Mouse (Mus musculus): Measurements from ENCODE around the gene Cdkn2aipnl.

DNA sequence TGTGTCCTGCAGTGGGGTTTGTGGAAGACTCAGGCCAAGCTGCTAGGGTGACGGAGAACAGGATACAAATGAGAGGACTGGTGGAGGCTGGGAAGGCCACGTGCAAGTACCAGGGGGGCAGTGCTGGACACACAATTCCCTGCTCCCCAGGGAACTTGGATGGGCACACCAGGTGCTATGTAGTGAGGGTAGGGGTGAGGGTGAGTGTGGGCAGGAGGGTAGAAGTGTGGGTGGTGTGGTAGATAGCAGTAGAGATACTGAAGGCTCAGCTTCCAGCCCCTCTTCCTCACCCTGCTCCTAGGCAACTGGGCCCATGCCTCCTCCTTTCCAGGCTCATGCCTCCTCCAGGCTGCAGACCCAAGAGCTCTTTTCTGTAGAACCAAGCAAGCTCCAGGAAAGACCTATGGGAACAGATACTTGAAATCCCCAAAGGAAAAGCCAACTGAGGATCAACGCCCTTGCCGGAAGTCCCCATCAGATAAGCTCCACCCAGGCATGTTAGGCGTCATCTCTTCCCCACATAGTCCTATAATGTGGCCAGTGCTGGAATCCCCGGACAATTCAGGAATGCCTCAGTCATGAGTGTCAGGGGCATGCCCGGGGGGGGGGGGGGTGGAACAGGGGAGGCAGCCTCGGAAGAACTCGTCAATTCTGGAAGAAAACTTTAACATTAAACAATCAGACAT is 18.2 kb upstream of the Cdkn2aipnl start:
- no peak for TF ChIP-seq CTCF (IDR thresholded peaks at IDR 0.05; ENCODE audit: borderline replicate concordance, control insufficient read depth, extremely low read depth, insufficient read depth, low read length, poor library complexity)
- no peak for TF ChIP-seq POLR2A (IDR thresholded peaks at IDR 0.05; ENCODE audit: control insufficient read depth, extremely low read depth, insufficient read depth, low read length, poor library complexity)
